Mouse (Mus musculus) gastrocnemius, adult 2 months (tissue): Measurements from ENCODE around the gene Mcrs1. TPM values are rescaled to one million over a fixed set of nuclear protein-coding genes. Genes with fewer than 3 reads are reported as not detected.

Experiments
- DNase-seq: peaks from one replicate; pipeline ENCODE4 v3.0.0; 2022
- H3K27ac ChIP-seq: fragments of 200-600 bp; 2 replicates; pipeline ENCODE4 v1.8.1; 2022; ENCODE audit warnings: mild to moderate bottlenecking
- H3K4me3 ChIP-seq: fragments of 200-600 bp; 2 replicates; pipeline ENCODE4 v1.8.1; 2022; ENCODE audit warnings: mild to moderate bottlenecking, moderate library complexity
- CTCF ChIP-seq: fragments of 200-600 bp; IDR thresholded peaks from 2 replicates; pipeline ENCODE4 v1.8.1; 2022; ENCODE audit warnings: antibody characterized with exemption, mild to moderate bottlenecking, moderate library complexity
- intact Hi-C: fragments of 180-260 bp; cut with DNase I; formaldehyde crosslinking; loops from one replicate; pipeline ENCODE4 v1.15.1; 2025
- total RNA-seq, 2 experiments: library from RNA; stranded (reverse); gene quantifications; 2 replicates each; pipeline ENCODE4 v1.2.3; 2021

Mcrs1 gene
- total RNA-seq, 2 experiments from 2014 or later, result 25.6 to 33.7 TPM

DNA sequence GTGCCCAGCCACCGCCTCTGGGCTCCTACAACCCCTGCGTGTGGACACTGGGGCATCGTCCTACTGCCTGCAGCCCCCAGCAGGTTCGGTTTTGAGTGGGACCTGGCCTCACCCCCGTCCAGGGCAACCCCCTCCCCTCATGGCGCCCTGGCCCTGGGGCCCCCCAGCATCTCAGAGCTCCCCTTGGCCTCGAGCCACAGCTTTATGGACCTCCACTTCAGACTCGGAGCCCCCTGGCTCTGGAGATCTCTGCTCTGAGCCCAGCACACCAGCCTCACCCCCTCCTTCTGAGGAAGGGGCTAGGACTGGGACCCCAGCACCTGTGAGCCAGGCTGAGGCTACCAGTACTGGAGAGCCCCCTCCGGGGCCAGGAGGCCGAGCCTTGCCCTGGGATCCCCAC lies 9.7 kb downstream of the Mcrs1 start:
- intact Hi-C loops, result no loop called here
- no peak overlapping the region for H3K4me3 ChIP-seq

DNA sequence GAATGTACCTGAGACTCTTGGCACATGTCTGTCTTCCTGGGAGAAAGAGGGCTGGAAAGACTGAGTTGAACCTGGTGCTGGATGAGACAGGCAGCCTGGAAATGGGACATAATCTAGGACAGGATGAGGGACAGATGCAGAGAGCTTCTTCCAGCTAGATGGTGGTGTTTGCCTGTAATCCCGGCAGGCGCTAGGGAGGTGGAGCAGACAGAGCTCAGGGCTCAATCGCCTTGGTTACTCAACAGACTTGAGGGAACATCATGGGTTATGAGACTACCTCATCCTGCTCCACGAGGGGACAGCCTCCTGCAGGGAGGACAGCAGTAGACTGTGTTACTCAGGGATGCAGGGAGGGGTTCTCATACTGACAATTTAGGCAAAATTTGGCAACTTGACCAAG lies 10.5 kb downstream of the Mcrs1 start:
- H3K4me3 ChIP-seq, result no peak overlapping the region
- no peak for DNase-seq
- intact Hi-C loops, result no loop called here
- no peak for TF ChIP-seq CTCF
- no peak overlapping the region for H3K27ac ChIP-seq

More for the DNA sequence above, 9.7 kb downstream of the Mcrs1 start:
- DNase-seq, result no peak
- TF ChIP-seq CTCF, result no peak
- no peak overlapping the region for H3K27ac ChIP-seq

DNA sequence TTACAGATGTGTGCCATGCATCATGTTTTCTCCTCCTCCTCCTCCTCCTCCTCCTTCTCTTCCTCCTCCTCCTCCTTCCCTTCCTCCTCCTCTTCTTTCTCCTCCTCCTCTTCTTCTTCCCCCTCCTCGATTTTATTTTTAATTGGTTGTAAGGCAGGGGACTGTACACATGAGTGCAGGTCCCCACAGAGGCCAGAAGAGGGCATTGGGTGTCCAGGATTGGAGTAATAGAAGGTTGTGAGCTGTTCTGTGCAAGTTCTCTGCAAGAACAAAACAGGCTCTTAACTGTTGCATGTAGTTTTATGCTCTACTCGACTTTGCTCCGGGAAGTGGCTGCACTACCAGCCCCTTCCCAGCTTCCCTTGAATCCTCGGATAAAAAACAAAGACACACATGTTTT lies 11.6 kb downstream of the Mcrs1 start:
- peak; percentile 57 for TF ChIP-seq CTCF
- Histone ChIP-seq H3K4me3 (no peak overlapping the region), H3K27ac (no peak overlapping the region)
- no peak for DNase-seq
- intact Hi-C loops, result loop anchor here (1.0 kb wide), 1 partner anchor 25 kb away; no protein-coding TSS in a partner anchor

DNA sequence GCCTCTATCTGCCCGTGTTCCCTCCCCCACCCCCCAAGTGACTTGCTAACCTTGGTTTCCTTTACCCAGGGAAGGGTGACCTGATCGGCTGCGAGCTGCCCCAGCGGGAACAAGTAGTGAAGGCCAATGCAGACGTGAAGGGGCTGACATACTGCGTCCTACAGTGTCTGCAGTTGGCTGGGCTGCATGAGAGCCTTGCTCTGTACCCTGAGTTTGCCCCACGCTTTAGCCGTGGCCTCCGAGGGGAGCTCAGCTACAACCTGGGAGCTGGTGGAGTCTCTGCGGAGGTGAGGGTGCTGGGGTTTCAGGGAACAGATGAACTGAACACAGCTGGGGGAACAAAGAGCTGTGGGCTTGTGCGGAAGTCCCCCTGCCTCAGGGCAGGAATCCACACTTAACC lies 13.8 kb downstream of the Mcrs1 start:
- Histone ChIP-seq H3K4me3 (no peak overlapping the region), H3K27ac (no peak overlapping the region)
- TF ChIP-seq CTCF, result no peak
- DNase-seq, result peak; percentile 4
- intact Hi-C loops, result no loop called here

DNA sequence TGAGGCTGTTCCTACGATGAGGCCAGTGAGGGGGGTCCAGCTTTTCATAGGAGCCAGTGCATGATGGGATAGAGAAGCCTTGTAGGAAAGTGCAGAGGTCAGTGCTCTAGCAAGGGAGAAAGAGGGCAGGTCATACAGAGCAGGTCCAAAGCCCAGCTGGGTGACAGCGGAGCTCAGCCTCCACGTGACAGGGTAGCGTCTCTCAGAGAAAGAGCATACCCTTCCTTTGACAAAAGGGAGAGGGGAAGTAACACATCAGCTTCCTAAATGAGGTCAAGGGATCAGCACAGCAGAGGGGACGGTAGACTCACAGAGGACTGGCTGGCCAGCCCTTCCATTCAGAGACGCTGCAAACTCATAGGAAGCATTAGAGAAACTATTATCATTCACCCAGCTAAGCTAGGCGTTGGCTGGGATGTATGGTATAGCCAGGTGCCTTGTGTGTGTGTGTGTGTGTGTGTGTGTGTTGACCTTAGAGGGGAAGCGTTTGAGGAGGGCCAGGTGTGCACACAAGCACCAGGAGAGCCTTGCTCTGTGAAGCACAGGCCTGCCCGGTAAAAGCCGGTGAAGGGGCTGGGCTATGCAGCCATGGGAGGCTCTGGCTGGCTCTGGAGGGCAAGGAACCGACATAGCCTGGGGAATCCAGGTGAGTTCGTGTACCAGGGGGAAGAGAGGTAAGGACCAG lies 17.3 kb downstream of the Mcrs1 start:
- intact Hi-C loops, result no loop called here
- Histone ChIP-seq H3K4me3 (no peak overlapping the region), H3K27ac (no peak overlapping the region)
- no peak for TF ChIP-seq CTCF
- DNase-seq, result no peak

DNA sequence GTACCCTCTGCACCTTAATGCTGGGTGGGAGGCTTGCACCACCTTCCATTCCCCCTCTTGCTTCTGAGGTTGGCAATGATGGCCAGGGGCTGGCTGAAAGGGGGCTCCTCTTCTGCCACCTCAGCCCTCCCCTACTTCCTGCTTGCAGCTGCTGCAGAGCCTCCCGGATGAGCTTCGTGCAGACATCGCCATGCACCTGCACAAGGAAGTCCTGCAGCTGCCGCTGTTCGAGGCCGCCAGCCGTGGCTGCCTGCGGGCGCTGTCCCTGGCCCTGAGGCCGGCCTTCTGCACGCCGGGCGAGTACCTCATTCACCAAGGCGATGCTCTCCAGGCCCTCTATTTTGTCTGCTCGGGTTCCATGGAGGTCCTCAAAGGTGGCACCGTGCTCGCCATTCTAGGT lies 18.0 kb downstream of the Mcrs1 start:
- no peak overlapping the region for H3K4me3 ChIP-seq
- no peak overlapping the region for H3K27ac ChIP-seq
- no peak for DNase-seq
- intact Hi-C loops, result no loop called here
- TF ChIP-seq CTCF, result no peak

DNA sequence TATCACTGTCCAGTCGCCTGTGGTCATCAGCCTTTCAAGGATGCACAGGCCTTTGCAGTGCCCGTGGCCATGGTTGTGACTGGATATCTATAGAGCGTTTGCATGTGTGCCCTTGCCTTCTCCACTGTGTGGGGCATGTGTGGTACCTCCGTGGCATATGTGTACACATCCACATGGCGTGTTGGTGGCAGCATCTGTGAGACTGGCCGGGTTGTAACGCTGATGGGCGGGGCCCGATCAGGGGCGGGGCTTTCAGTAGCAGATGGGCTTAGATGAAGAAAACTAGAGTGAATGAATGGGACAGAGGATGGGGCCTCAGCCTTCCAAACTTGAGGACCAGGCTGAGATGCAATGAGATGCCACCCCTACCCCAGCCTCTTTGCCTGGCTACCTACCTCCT lies 19.8 kb downstream of the Mcrs1 start:
- no peak for DNase-seq
- intact Hi-C loops, result no loop called here

DNA sequence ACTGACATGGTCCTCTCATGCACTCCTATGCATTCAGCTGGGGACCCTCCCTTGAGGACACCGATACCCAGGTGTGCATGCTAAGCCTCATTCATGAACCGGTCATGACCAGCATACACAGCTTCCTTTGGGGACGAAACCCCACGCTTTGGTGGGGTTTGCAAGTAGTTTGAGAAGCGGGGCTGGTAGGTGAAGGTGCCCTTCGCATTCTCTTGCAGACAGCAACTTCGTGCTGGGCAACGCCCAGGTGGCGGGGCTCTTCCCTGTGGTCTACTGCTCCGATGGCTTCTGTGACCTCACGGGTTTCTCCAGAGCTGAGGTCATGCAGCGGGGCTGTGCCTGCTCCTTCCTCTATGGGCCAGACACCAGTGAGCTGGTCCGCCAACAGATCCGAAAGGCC lies 25.7 kb downstream of the Mcrs1 start:
- Histone ChIP-seq H3K4me3 (no peak overlapping the region), H3K27ac (no peak overlapping the region)
- no peak for TF ChIP-seq CTCF
- intact Hi-C loops, result no loop called here
- DNase-seq, result no peak

More for the DNA sequence above, 19.8 kb downstream of the Mcrs1 start:
- Histone ChIP-seq H3K27ac (no peak overlapping the region), H3K4me3 (no peak overlapping the region)
- TF ChIP-seq CTCF, result no peak

DNA sequence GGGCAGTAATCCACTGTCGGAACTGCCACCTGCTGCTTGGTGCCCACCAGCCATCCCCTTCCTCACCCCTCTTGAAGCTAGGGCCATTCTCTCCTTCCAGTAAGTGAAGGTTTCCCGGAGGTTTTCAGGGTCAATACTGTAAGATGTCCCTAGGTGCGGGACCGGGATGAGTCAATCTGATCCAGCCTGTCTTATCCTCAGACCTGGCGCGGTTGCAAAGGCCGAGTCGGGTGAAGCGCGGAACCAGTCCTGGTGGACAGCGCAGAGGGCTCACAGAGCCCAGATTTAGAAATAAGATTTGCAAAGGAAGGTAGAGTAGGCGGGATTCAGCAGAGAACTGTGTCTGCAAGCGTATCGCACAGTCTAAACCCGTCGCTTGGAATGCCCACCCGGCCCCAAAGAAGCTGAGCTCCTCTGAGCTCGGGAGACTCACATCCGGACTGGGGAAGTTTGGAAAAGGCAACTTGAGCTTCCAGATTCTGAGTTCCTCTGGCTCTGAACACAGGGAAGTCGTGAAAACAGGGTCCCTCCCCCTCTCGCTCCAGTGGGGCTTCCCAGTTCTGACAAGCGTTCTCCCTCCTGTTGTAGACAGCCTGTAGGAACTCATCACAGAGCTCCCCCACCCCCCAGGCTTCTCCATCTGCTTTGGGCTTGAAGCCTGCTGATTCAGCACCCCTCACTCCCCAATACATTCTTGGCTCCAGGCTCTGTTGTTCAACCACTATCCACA lies 26.5 kb downstream of the Mcrs1 start:
- H3K4me3 ChIP-seq, result peak overlapping the region; percentile 69
- TF ChIP-seq CTCF, result no peak
- intact Hi-C loops, result no loop called here

DNA sequence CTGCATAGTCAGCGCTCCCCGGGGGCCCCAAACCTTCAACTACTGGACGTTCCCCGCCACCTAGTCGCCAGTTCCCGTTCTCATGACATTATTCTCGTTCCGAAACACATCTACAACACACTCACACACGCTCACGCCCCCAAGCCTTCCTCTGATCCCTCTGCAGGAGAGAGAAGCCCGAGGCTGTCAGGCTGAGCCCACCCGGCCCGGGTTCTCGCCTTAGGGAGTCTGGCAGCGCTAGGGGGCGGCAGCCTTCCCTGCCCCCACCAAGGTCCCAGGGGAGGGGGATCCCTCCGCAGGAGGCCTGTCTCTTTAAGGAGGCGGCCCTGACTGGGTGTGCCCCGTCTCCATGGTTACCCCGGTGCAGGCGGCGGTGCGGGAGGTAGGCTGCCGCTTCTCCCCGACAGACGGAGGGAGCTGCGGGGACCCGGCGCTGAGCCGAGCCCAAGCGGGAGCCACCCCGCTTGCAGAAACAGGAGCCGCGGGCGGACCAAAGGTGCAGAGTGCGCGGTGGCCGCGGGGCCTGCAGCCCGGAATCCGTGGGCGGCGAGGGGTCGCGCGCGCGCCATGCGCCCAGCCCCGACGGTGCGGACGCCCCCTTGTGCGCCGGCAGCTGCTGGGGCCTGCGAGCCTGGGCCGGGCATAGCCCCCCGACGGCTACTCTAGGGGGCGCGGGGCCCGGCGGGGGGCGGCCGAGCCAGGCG lies 27.4 kb downstream of the Mcrs1 start, which contains the start of gene Kcnh3:
Gene Kcnh3, plus strand, starts transcription at position 654 of the 704 bp plus-strand sequence.
- no peak within 1 kb of the TSS for H3K27ac ChIP-seq
- DNase-seq, result peak; percentile 55
- TF ChIP-seq CTCF, result no peak
- intact Hi-C loops, result no loop called here
- H3K4me3 ChIP-seq, result peak within 1 kb of the TSS; percentile 69

More for the DNA sequence above, 26.5 kb downstream of the Mcrs1 start:
- no peak for DNase-seq
- no peak overlapping the region for H3K27ac ChIP-seq

DNA sequence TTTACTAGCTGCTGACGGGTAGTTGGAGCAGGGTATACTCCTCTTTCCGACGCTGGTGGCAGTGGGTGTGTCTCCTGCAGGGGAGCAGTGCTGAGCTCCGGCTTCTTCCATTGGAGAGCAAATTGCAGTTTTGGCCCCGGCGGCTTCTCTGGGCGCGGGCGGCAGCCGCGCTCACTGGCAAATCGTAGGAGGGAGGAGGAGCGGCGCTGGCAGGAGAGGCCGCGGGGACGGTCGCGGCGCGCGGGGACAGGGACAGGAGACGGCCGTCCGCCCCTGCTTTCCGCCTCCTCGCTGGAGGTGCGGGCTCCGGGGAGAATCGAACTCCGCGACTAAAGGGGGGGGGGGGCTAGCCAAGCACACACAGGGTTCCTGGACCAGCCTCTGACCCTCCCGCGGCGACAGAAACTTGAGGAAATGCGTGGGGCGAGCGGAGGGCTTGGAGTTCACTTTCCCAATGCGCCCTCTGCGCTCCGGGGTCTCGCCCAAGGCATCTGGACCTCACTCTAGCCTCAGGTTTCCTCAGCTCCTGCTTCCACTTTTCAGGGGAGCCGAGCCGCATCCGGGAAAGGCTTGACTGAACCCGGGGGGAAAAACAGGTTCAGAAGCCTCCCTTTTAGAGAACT lies 28.1 kb downstream of the Mcrs1 start:
- TF ChIP-seq CTCF, result no peak
- peak; percentile 62 for DNase-seq
- intact Hi-C loops, result no loop called here
- no peak overlapping the region for H3K27ac ChIP-seq
- H3K4me3 ChIP-seq, result peak overlapping the region; percentile 69

DNA sequence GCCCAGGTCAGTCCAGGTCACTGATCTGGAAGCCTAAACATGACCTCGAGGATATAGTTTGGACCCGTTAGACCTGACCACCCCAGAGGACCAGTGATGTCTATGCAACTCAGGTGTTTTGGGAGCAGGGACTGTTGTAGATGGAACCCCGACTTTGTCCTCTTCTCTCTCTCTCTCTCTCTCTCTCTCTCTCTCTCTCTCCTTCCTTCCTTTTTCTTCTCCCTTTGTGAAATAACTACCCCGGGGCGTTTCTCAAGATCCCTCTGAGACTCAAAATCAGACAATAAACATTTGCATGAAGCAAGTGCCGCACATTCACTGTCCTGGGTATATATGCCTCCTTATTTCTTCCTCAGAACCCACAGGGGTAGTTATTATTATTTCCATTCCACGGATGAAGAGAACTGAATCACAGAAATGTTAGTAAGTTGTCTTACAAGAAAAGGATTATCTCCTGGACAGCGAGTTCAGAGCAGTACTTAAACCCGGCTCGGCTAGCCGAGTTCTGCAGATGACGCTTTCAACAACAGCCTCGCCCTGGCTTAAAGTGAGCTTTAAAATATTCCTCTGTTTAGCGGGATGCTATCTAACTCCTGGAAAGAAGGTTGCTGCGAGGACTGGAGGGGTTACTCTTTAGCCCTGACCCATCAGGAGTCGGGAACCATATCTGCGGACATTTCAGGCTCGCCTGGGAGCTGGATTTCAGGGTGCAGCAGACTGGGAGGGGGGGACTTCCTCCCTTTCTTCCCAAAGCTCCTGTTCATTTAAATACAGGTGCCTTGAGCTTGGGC lies 28.8 kb downstream of the Mcrs1 start:
- no peak for TF ChIP-seq CTCF
- intact Hi-C loops, result no loop called here
- Histone ChIP-seq H3K27ac (no peak overlapping the region), H3K4me3 (peak overlapping the region; percentile 69)
- no peak for DNase-seq
